Mouse (Mus musculus): ENCODE results near the gene Tnfrsf13b. TPM values are rescaled to one million over a fixed set of nuclear protein-coding genes. Genes with fewer than 3 reads are reported as not detected.
A peak's percentile ranks its signal among the peaks of the same experiment; 100 is the strongest.

Tnfrsf13b gene
- polyA plus RNA-seq, 1 experiment from 2014 or later: 3.5 TPM

DNA sequence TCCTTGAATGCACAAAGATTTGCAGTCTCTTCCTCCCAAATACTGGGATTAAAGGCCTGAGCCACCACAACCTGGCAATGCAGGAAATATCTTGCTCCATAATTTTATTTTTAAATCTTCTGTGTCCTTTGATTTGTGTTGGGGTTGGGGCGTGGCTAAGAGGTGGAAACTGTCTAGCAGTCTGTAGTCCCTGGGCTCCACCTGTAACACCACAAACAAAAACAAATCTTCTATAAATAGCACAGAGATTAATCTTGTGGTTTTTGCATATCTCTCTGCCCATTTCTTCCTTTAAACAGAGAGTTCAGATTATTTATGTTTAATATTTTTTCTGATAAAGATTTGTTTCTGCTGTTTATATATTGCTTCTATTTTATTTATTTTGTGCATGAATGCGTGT is 6.4 kb downstream of the Tnfrsf13b start:
- H3K27me3 ChIP-seq: no peaks in the 10 kb centered on the region
- H3K4me2 ChIP-seq: no peak overlapping the region
- H3K9ac ChIP-seq: no peak overlapping the region
- H3K4me3 ChIP-seq: no peak overlapping the region
- H3K9me3 ChIP-seq: no peaks in the 10 kb centered on the region
- no peak overlapping the region for H3K27ac ChIP-seq
- H3K4me1 ChIP-seq: no peaks in the 10 kb centered on the region
- no peak for ATAC-seq (ENCODE audit: borderline replicate concordance, extremely low read depth, low FRiP score, low TSS enrichment)
- H3K36me3 ChIP-seq: no peaks in the 10 kb centered on the region
- 53% methylated on average over 2 of the region's 2 CpGs for WGBS

DNA sequence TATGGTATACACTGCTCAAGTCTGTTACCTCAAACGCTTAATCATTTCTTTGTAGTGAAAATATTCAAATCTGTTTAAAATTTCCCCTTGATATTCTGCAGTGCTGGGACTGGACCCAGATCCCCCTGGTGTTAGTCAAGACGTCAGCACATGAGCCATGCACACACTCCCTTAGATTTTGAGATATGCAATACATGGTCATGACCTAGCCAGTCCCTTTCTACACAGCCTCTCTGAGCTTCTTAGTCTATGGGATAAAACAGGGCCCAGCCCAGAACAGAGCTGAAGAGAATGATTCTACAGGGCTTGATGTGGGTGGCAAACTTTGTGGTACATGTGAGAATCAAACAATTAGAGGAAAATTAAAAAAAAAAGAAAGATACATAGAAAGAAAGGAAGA is 15.1 kb downstream of the Tnfrsf13b start:
- 62% methylated on average over 2 of the region's 2 CpGs for WGBS
- Histone ChIP-seq H3K27ac (no peak overlapping the region), H3K36me3 (no peaks in the 10 kb centered on the region), H3K4me2 (no peak overlapping the region), H3K4me1 (peaks cover 5% of the 10 kb centered on the region), H3K9ac (no peak overlapping the region), H3K4me3 (no peak overlapping the region), H3K9me3 (no peaks in the 10 kb centered on the region), H3K27me3 (peaks cover 7% of the 10 kb centered on the region)
- no peak for ATAC-seq (ENCODE audit: borderline replicate concordance, extremely low read depth, low FRiP score, low TSS enrichment)

DNA sequence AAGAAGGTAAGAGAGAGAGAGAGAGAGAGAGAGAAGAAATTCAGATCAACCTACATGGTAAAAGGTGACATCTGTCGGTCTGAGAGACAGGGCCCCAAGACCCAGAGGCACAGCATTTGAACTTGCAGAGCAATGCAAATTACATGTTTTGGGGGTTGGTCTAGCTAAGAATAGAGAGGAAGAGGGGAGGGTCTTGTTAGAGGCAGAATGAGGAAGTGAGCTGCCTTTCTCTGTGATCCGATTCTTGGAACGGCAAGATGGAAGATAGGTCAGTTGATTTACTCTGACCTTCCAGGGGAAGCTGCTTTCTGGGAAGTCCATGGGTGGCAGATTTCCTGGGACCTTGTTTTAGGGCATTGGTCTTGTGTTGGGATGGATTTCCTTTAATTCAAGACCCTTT is 15.7 kb downstream of the Tnfrsf13b start:
- no peak overlapping the region for H3K4me2 ChIP-seq
- H3K27ac ChIP-seq: peak overlapping the region; percentile 29; the same call in 1 of the 2 replicates
- WGBS: 46% methylated on average over 3 of the region's 3 CpGs
- peak overlapping the region; percentile 14; the same call in 1 of the 2 replicates for H3K4me3 ChIP-seq
- H3K9ac ChIP-seq: no peak overlapping the region
- no peaks in the 10 kb centered on the region for H3K36me3 ChIP-seq
- H3K9me3 ChIP-seq: no peaks in the 10 kb centered on the region
- no peak for ATAC-seq (ENCODE audit: borderline replicate concordance, extremely low read depth, low FRiP score, low TSS enrichment)
- peaks cover 13% of the 10 kb centered on the region for H3K27me3 ChIP-seq
- H3K4me1 ChIP-seq: peaks cover 11% of the 10 kb centered on the region

DNA sequence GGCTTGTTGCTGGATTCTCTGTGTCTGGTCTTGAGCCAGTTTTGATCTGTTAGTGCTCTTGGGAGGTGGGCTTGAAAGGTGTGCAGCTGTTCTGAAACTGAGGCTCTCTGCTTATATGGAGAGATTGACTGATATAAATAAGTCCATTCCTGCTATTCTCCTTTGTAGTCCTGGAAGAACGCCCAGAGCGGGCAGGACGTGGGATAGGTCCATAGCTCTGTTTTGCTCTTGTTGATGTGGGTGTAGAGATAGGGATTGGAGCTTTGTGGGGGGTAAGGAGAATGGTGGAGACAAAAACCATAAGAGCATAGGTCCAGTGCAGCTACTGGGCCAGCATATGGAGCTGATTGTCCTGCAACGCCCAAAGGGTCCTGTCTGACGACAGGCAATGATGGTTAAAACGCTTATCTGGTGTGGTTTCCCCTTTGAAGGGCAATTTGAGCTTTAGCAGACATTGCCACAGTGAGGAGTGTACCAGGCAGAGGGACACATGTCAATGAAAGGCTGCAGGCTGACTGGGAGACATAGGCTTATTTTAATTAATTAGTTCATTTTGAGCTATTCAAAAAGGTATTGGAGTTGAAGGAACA is 16.5 kb downstream of the Tnfrsf13b start:
- Histone ChIP-seq H3K9ac (no peak overlapping the region), H3K27ac (0 out of 2 replicates have a peak overlapping the region, but pooled peaks have one; percentile 29), H3K36me3 (no peaks in the 10 kb centered on the region), H3K4me2 (no peak overlapping the region), H3K4me1 (peaks cover 12% of the 10 kb centered on the region), H3K27me3 (peaks cover 20% of the 10 kb centered on the region), H3K4me3 (peak overlapping the region; percentile 14; the same call in 1 of the 2 replicates), H3K9me3 (no peaks in the 10 kb centered on the region)
- no peak for ATAC-seq (ENCODE audit: borderline replicate concordance, extremely low read depth, low FRiP score, low TSS enrichment)
- WGBS: 56% methylated on average over 6 of the region's 6 CpGs

DNA sequence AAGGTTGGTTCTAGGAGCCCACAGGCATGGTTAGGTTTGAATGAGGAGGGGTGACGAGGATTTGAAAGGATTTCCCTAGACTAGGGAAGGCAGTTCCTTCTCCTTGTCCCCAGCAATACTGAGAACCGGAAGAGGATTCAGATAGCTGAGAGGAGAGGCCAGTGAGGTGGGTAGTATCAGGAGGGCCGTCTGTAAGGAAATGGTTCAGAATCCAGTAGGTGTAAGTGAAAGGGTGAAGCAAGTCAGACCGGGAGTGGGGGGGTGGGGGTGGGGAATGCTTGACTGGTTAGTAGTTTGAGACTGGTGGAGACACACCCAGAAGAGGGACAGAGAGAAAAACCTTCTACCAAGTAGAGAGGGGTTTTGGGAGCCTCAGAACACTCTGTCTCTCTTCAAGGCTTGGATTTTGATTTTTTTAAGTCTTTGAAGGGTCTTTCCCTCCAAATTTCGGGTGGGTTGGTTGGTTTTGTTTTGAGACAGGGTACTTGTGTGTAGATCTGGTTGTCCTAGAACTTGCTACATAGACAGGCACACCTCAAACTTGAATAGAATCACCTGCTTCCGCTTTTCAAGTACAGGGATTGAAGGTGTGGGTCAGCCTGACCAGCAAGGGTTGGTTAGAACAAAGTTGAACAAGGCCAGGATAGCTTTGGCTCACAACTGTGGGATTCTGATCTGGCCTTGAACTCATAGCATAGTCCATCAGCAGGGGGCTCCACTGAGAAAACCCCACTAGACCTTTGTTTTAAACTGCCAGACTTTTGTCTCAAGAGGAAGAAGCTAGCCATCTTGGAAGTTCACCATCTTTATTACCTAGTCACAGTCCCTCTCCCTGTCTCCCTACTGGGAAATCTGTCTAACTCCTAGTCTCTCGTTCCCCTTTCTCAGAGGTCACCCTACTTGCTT is 17.3 kb downstream of the Tnfrsf13b start:
- Histone ChIP-seq H3K36me3 (no peaks in the 10 kb centered on the region), H3K9ac (no peak overlapping the region), H3K4me1 (peaks cover 12% of the 10 kb centered on the region), H3K27me3 (peaks cover 24% of the 10 kb centered on the region), H3K27ac (no peak overlapping the region), H3K9me3 (no peaks in the 10 kb centered on the region), H3K4me2 (no peak overlapping the region), H3K4me3 (no peak overlapping the region)
- ATAC-seq (ENCODE audit: borderline replicate concordance, extremely low read depth, low FRiP score, low TSS enrichment): no peak
- WGBS: 51% methylated on average over 7 of the region's 7 CpGs

DNA sequence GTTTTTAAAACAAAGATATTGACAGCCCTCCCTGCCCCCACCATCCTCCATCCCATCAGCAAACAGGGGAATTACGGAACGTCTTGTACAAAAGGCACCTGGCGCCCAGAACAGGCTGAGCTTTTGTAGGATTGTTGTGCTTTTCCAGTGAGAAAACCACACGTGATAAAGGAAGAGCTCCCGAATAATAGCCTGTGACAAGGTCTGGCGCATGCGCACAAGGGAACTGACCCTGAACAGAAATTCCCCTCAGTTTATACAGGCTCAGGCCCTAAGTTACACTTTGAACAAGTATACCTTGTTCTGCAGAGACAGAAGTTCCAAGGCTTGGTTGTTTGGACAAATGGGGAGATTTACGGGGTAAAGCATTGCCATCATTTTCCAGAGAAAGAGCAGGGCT is 19.0 kb downstream of the Tnfrsf13b start:
- no peaks in the 10 kb centered on the region for H3K36me3 ChIP-seq
- WGBS: 67% methylated on average over 8 of the region's 8 CpGs
- no peaks in the 10 kb centered on the region for H3K9me3 ChIP-seq
- H3K4me2 ChIP-seq: no peak overlapping the region
- H3K27ac ChIP-seq: no peak overlapping the region
- ATAC-seq (ENCODE audit: borderline replicate concordance, extremely low read depth, low FRiP score, low TSS enrichment): no peak
- H3K4me3 ChIP-seq: no peak overlapping the region
- H3K9ac ChIP-seq: no peak overlapping the region
- H3K27me3 ChIP-seq: peaks cover 24% of the 10 kb centered on the region
- H3K4me1 ChIP-seq: peaks cover 12% of the 10 kb centered on the region

DNA sequence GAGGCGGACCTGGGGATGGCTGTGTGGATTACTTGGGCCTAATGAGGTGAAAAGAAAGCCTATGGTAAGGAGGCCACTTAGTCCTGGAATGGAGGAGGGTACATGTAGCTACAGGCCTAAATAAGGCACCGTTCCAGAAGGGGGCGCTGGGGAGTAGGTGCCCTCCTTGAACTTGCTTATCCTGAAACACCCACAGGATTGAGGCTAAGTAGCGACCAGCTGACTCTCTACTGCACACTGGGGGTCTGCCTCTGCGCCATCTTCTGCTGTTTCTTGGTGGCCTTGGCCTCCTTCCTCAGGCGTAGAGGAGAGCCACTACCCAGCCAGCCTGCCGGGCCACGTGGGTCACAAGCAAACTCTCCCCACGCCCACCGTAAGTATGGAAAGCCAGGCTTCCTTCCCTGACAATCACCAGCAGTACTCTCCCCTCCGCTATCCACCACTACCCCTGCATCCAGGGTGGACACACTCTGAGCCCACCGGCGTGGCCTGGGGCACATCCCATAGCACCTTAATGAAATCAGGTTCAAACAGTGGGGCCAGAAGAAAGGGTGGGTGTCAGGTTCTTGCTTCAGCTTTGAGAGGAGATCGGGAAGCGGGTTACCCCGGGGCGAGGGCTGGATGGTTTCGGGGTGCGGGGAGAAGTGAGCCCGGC is 20.2 kb downstream of the Tnfrsf13b start:
- WGBS: 14% methylated on average over 20 of the region's 20 CpGs
- H3K9ac ChIP-seq: 0 out of 2 replicates have a peak overlapping the region, but pooled peaks have one; percentile 22
- no peak for ATAC-seq (ENCODE audit: borderline replicate concordance, extremely low read depth, low FRiP score, low TSS enrichment)

DNA sequence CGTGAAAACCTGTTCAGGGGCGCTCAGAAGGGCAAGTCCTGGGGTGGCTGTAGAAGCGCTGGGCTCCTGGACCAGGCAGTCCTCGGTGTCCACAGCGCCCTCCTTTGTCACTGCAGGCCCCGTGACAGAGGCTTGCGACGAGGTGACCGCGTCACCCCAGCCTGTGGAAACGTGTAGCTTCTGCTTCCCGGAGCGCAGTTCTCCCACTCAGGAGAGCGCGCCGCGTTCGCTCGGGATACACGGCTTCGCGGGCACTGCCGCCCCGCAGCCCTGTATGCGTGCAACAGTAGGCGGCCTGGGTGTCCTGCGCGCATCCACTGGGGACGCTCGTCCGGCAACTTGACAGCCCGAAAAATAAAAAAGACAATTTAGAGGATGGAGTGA is 20.7 kb downstream of the Tnfrsf13b start:
- Histone ChIP-seq H3K4me2 (peak overlapping the region; percentile 75), H3K9ac (0 out of 2 replicates have a peak overlapping the region, but pooled peaks have one; percentile 22), H3K27me3 (peaks cover 24% of the 10 kb centered on the region), H3K36me3 (peaks cover 5% of the 10 kb centered on the region), H3K4me3 (peak overlapping the region; percentile 38), H3K4me1 (peaks cover 12% of the 10 kb centered on the region), H3K9me3 (no peaks in the 10 kb centered on the region), H3K27ac (no peak overlapping the region)
- peak; percentile 42; the same call in 1 of the 2 replicates for ATAC-seq (ENCODE audit: borderline replicate concordance, extremely low read depth, low FRiP score, low TSS enrichment)
- 6% methylated on average over 32 of the region's 32 CpGs for WGBS

More for the DNA sequence above, 20.2 kb downstream of the Tnfrsf13b start:
- peak overlapping the region; percentile 38 for H3K4me3 ChIP-seq
- H3K9me3 ChIP-seq: no peaks in the 10 kb centered on the region
- no peaks in the 10 kb centered on the region; the same call in 1 of the 2 replicates for H3K36me3 ChIP-seq
- peak overlapping the region; percentile 75 for H3K4me2 ChIP-seq
- no peak overlapping the region for H3K27ac ChIP-seq
- H3K4me1 ChIP-seq: peaks cover 12% of the 10 kb centered on the region
- peaks cover 24% of the 10 kb centered on the region for H3K27me3 ChIP-seq

DNA sequence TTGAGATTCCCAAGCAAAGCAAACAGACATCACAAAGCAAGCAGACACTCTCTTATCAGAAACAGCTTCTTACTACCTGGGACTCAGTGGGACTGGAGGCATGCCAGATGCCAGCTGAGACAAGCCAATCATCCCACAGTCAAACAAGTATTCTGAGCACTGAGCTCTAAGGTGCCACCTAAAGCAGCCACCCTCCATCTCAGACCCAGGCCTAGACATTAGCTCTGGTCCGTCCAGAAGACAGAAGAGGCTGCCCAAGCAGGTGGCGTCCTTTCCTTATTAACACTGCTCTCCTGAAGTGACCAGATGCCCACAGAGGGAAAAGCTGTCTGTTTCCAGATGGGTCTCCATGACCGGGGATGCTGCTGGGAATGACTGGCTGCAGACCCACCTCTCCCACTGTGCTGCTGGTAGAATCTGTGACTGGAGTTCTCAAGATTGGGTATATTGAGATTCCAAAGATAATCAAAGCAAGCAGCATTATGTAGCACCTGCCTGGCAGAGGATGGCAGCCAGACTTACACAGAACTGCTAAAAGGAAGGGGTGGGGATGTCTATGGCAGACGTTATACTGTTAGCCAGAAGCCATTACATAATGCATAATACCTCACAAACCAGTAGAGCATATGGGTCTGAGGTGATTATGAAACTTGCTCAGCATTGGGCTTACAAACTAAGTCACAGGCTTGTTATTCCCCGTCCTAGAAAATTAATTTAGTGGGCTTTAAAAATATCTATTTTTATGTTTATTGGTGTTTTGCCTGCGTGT is 23.9 kb downstream of the Tnfrsf13b start:
- Histone ChIP-seq H3K4me2 (no peak overlapping the region), H3K36me3 (peaks cover 36% of the 10 kb centered on the region), H3K27ac (no peak overlapping the region), H3K4me3 (no peak overlapping the region), H3K9me3 (no peaks in the 10 kb centered on the region), H3K9ac (no peak overlapping the region), H3K27me3 (peaks cover 24% of the 10 kb centered on the region), H3K4me1 (peaks cover 8% of the 10 kb centered on the region; the same call in 1 of the 2 replicates)
- no peak for ATAC-seq (ENCODE audit: borderline replicate concordance, extremely low read depth, low FRiP score, low TSS enrichment)
- 63% methylated on average over 6 of the region's 6 CpGs for WGBS

DNA sequence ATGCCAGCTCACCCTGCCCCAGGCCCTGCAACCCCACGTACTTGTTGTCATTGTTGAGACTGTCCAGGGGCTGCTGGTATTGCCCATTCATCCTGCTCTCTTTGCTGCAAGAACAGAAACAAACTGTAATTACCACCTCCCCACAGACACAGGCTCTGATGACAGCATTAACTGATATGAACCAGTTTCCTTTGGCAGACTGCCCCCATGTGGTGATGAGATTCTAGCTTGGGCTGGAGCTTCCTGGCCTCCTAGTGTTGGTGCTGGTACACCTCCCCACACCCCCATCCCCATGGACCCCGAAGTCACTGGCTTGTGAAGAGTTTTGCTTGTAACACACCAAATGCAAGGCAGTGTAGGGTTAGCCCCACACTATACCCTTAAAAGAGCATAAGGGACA is 29.2 kb downstream of the Tnfrsf13b start:
- ATAC-seq (ENCODE audit: borderline replicate concordance, extremely low read depth, low FRiP score, low TSS enrichment): no peak
- Histone ChIP-seq H3K9me3 (no peaks in the 10 kb centered on the region), H3K9ac (no peak overlapping the region), H3K36me3 (peaks cover 87% of the 10 kb centered on the region), H3K4me1 (no peaks in the 10 kb centered on the region), H3K27me3 (no peaks in the 10 kb centered on the region), H3K27ac (no peak overlapping the region), H3K4me2 (no peak overlapping the region), H3K4me3 (no peak overlapping the region)
- WGBS: 93% methylated on average over 2 of the region's 2 CpGs

DNA sequence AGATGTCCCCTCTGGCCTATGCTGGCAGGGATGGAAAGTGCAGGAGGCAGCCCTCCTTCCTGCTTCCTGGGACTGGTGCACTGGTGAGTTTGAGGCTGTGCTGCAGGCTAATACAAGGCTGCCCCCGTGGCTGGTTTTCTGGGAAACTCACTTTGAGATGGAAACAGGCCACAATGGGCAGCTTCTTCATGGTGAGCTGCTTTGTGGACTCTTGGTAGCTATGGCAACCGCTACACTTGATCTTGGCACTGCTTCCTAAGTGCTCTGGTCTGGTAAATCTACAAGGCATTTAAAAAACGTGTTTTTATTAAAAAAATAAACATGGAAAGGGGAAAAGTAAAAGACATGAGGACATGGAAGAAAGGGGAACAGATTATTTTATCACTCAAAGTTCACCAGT is 31.6 kb downstream of the Tnfrsf13b start:
- Histone ChIP-seq H3K9ac (no peak overlapping the region), H3K27ac (no peak overlapping the region), H3K36me3 (peaks cover 98% of the 10 kb centered on the region), H3K9me3 (no peaks in the 10 kb centered on the region), H3K27me3 (no peaks in the 10 kb centered on the region), H3K4me1 (no peaks in the 10 kb centered on the region), H3K4me3 (no peak overlapping the region), H3K4me2 (no peak overlapping the region)
- ATAC-seq (ENCODE audit: borderline replicate concordance, extremely low read depth, low FRiP score, low TSS enrichment): no peak
- WGBS: 62% methylated on average over 3 of the region's 3 CpGs

Measured in lung, embryonic 15.5 days (tissue).